Mouse (Mus musculus) lung, embryonic 14.5 days (tissue): ENCODE data around the gene 0610010K14Rik. TPM values are rescaled to one million over a fixed set of nuclear protein-coding genes. Genes with fewer than 3 reads are reported as not detected.

Source experiments
- ATAC-seq: fragments of 200-750 bp; cut with Nextera tagmentation; 2 replicates; pipeline ENCODE4 v1.8.0; 2017; ENCODE audit warnings: mild to moderate bottlenecking, moderate TSS enrichment, moderate library complexity; ENCODE audit not compliant: insufficient read depth
- DNase-seq: peaks from one replicate; pipeline ENCODE4 v3.0.0-alpha.2; 2015
- H3K27ac ChIP-seq: fragments of 300-500 bp; sonication (generic); 2 replicates; pipeline ENCODE4 v1.5.1; 2014; ENCODE audit warnings: low read depth, mild to moderate bottlenecking, moderate library complexity
- H3K27me3 ChIP-seq: fragments of 300-500 bp; sonication (generic); 2 replicates; pipeline ENCODE4 v1.6.1; 2014; ENCODE audit warnings: low read length, control low read depth; ENCODE audit not compliant: insufficient read depth
- H3K36me3 ChIP-seq: fragments of 300-500 bp; sonication (generic); 2 replicates; pipeline ENCODE4 v1.6.1; 2014; ENCODE audit warnings: control low read depth; ENCODE audit not compliant: insufficient read depth
- H3K4me1 ChIP-seq: fragments of 300-500 bp; sonication (generic); 2 replicates; pipeline ENCODE4 v1.6.1; 2014; ENCODE audit warnings: antibody characterized with exemption, control low read depth; ENCODE audit not compliant: insufficient read depth
- H3K4me2 ChIP-seq: fragments of 300-500 bp; sonication (generic); 2 replicates; pipeline ENCODE4 v1.6.1; 2014; ENCODE audit warnings: mild to moderate bottlenecking
- H3K4me3 ChIP-seq: fragments of 300-500 bp; sonication (generic); 2 replicates; pipeline ENCODE4 v1.5.1; 2014; ENCODE audit warnings: low read depth, low read length
- H3K9ac ChIP-seq: fragments of 300-500 bp; sonication (generic); 2 replicates; pipeline ENCODE4 v1.6.1; 2014
- H3K9me3 ChIP-seq: fragments of 300-500 bp; sonication (generic); 2 replicates; pipeline ENCODE4 v1.6.1; 2016; ENCODE audit warnings: low read depth, low read length, control low read depth
- CTCF ChIP-seq: IDR thresholded peaks from 2 replicates; pipeline ENCODE4 v1.5.1; 2016; ENCODE audit warnings: antibody characterized with exemption, low read depth
- WGBS: fragments of 180-500 bp; shearing (Covaris S2); extraction: QIAGEN DNeasy Blood & Tissue Kit; methylation state at CpG from one replicate; pipeline ENCODE4 v1.1.7; 2014; 5-methylcytosine and 5-hydroxymethylcytosine counted together
- polyA plus RNA-seq: library from polyadenylated mRNA; unstranded; fragments of >200 nt; fragmentation: Nextera tagmentation; extraction: Ambion mirVana; gene quantifications from 2 replicates; pipeline ENCODE4 v1.2.1, GENCODE M21; 2014

The 0610010K14Rik gene
- 180 and 198 TPM in 2 replicates for polyA plus RNA-seq

DNA sequence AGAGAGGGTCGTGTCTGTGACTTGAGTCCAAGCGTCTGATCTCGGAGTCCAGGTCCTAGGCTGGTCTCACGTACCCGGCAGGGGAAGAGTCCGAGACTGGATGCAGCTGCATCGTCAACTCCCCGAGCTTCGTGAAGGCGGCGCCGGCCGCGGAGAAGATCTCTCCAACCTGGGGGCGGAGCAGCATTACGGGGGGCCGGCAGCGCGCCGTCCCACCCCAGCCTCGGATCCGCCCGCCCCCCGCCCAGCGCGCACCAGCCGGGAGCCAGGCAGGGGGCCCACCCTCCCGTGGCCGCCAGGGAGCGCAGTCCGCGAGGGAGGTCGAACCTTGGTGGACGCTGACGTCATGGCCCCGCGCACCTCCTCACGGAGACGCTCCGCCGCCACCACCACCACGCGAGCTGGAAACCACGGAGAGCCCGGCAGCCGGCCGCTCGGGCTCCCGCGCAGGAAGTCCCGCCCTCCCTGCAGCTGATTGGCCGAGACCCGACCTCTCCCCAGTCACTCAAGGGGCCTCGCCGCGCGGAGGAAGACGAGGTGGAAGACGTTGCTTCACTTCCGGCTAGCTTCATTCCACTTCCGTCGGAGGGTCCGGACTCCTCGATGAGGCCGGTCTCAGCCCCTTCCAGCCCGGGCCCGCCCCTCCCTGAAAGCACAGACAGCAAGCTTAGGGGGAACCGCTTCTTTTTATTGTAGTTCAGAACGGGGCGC lies at the start of gene 0610010K14Rik:
Gene 0610010K14Rik (minus strand): TSS at position 458 of the 711 bp plus-strand sequence.
- under 1% methylated on average over 70 of the region's 70 CpGs for WGBS
- peak; percentile 50 for TF ChIP-seq CTCF
- peaks cover 9% of the 10 kb centered on the region for H3K4me1 ChIP-seq

DNA sequence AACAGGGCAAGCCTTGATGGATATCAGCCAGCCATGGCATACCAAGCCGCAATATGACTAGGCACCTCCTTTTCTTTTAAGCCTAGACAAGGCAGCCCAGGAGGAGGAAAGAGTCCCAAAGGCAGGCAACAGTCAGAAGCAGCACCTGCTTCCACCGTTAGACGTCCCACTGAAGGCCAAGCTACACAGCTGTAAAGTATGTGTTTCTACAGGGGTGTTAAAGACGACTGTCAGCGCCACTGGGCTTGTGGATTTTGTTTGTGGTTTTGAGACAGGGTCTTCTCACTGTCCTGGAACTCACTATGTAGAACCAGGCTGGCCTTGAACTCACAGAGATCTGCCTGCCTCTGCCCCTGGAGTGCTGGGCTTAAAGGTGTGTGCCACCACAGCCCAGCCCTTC lies 48.0 kb upstream of the 0610010K14Rik start:
- Histone ChIP-seq H3K27ac (no peak overlapping the region), H3K9me3 (no peaks in the 10 kb centered on the region), H3K4me1 (no peaks in the 10 kb centered on the region), H3K9ac (no peak overlapping the region), H3K36me3 (no peaks in the 10 kb centered on the region), H3K4me2 (no peak overlapping the region), H3K27me3 (no peaks in the 10 kb centered on the region), H3K4me3 (no peak overlapping the region)
- ATAC-seq (no peak), DNase-seq (no peak)
- no peak for TF ChIP-seq CTCF
- WGBS = 58% methylated on average over 5 of the region's 5 CpGs

More for the DNA sequence above, at the start of gene 0610010K14Rik:
- H3K9me3 ChIP-seq = no peaks in the 10 kb centered on the region
- peak within 1 kb of the TSS; percentile 95 for H3K27ac ChIP-seq
- peak; percentile 91 for ATAC-seq
- H3K4me2 ChIP-seq = peak within 1 kb of the TSS; percentile 95
- peaks cover 15% of the 10 kb centered on the region for H3K36me3 ChIP-seq
- peak within 1 kb of the TSS; percentile 89 for H3K4me3 ChIP-seq
- H3K27me3 ChIP-seq = no peaks in the 10 kb centered on the region
- peak; percentile 98 for DNase-seq
- peak within 1 kb of the TSS; percentile 78 for H3K9ac ChIP-seq

DNA sequence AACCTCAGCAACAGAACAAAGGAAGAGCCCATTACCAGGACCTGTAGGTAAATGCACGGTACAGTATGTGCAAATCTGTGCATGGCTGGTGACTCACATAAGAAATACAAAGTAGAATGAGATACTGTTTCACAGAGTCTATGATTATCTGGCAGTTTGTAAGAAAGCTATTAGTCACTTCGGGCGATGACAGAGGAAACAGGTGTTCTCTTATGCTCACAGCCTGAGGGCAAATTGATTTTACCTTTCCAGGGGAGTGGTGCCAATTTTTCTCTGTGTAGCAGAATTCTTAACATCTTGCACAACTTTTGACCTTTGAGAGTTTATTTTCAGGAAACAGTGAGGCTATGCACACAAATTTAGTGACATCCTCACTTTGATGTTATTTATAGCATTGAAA lies 47.0 kb upstream of the 0610010K14Rik start:
- 63% methylated on average over 3 of the region's 3 CpGs for WGBS
- no peak for TF ChIP-seq CTCF

DNA sequence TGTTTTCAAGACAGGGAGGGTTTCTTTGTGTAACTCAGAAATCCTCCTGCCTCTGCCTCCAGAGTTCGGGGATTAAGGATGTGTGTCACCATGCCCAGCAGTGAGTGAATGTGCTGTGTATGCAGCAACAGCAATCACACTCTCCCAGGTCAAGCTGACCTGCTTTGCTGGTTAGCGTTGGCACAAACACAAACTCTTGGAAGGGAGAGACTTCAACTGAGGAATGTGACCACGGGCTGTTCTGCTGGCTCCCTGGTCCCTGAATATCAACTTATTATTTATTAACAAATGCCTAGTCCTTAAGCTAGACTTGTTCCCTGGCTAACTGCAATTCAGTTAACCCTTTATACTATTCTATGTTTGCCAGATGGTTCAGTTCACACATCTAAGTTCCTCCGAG lies 46.0 kb upstream of the 0610010K14Rik start:
- ATAC-seq = no peak
- H3K4me2 ChIP-seq = no peak overlapping the region
- WGBS = 67% methylated on average over 4 of the region's 4 CpGs
- no peak for TF ChIP-seq CTCF
- H3K9me3 ChIP-seq = no peaks in the 10 kb centered on the region
- no peaks in the 10 kb centered on the region for H3K27me3 ChIP-seq
- H3K4me3 ChIP-seq = no peak overlapping the region
- 0 out of 2 replicates have a peak, but pooled peaks cover 4% of the 10 kb centered on the region for H3K4me1 ChIP-seq
- H3K9ac ChIP-seq = no peak overlapping the region
- H3K27ac ChIP-seq = no peak overlapping the region
- H3K36me3 ChIP-seq = no peaks in the 10 kb centered on the region
- no peak for DNase-seq

More for the DNA sequence above, 47.0 kb upstream of the 0610010K14Rik start:
- Histone ChIP-seq H3K27me3 (no peaks in the 10 kb centered on the region), H3K9me3 (no peaks in the 10 kb centered on the region), H3K36me3 (no peaks in the 10 kb centered on the region), H3K9ac (no peak overlapping the region), H3K27ac (no peak overlapping the region), H3K4me2 (no peak overlapping the region), H3K4me3 (no peak overlapping the region), H3K4me1 (0 out of 2 replicates have a peak, but pooled peaks cover 4% of the 10 kb centered on the region)
- DNase-seq (peak; percentile 46), ATAC-seq (no peak)

DNA sequence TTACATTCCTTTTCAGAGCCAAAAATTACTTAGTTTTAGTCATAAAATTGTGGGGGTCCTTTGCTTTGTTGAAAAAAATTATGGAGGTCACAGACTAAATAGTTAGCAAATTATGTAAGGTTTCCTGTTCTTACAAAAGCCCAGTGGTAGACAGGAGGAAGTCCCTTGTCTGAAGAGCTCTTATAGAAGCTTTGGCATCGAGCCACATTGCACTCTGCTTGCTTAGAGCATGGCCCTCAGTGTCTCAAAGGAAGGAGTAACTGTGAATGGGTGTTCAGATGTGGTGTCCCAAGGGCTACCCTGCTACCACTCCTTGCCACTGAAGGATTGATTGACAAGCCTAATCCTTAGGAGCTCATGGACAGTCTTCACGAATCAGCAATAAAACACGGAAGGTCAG lies 42.7 kb upstream of the 0610010K14Rik start:
- no peak for TF ChIP-seq CTCF

DNA sequence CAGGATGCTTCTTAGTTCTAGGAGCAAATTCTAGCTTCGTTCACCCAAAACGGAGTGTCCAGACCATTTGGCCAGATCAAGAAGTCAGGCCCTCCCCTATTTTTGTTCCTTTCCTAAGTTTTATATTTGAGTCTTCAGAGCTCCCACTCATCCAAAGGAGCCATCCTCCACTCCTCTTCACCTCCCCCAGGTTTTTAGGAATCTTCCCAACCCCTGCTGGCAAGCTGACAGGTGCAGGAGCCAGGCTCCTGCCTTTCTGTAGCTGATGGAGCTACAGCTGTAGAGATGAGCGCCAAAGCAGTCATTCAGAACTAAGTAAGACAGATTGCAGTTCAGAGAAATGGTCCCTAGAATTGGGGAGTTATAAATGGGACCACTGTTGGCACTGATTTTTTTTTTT lies 41.2 kb upstream of the 0610010K14Rik start:
- H3K4me3 ChIP-seq = no peak overlapping the region
- H3K4me1 ChIP-seq = 0 out of 2 replicates have a peak, but pooled peaks cover 4% of the 10 kb centered on the region
- ATAC-seq (no peak), DNase-seq (no peak)
- H3K27me3 ChIP-seq = no peaks in the 10 kb centered on the region
- TF ChIP-seq CTCF = no peak
- H3K27ac ChIP-seq = no peak overlapping the region
- WGBS = 83% methylated on average over 3 of the region's 3 CpGs
- no peak overlapping the region for H3K4me2 ChIP-seq
- H3K9ac ChIP-seq = no peak overlapping the region
- no peaks in the 10 kb centered on the region for H3K9me3 ChIP-seq
- no peaks in the 10 kb centered on the region for H3K36me3 ChIP-seq

More for the DNA sequence above, 42.7 kb upstream of the 0610010K14Rik start:
- Histone ChIP-seq H3K9ac (no peak overlapping the region), H3K4me3 (no peak overlapping the region), H3K4me2 (no peak overlapping the region), H3K36me3 (no peaks in the 10 kb centered on the region), H3K27ac (no peak overlapping the region; the same call in 1 of the 2 replicates), H3K27me3 (no peaks in the 10 kb centered on the region), H3K9me3 (no peaks in the 10 kb centered on the region), H3K4me1 (0 out of 2 replicates have a peak, but pooled peaks cover 4% of the 10 kb centered on the region)
- WGBS = 50% methylated on average over 3 of the region's 3 CpGs
- DNase-seq (peak; percentile 84), ATAC-seq (peak; percentile 68; the same call in 1 of the 2 replicates)

DNA sequence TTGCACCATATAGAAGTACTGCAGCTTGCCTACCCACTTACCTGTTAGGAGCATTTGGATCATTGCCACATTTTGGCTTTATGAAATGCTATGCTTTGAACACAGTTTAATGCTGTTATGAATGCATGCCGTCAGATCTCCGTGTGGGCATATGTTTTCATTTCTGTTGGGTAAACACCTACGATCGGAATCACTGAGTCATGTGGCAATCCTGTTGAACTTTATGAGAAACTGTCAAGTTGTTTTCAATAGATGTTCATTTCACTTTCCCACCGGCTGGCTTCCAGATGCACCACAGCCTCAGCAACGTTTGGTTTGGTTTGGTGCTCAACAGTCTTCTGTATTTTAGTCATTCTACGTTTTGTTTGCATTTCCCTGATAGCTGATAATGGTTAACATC lies 33.9 kb upstream of the 0610010K14Rik start:
- Histone ChIP-seq H3K36me3 (no peaks in the 10 kb centered on the region), H3K27me3 (no peaks in the 10 kb centered on the region), H3K4me3 (no peak overlapping the region), H3K9ac (no peak overlapping the region), H3K4me2 (no peak overlapping the region), H3K9me3 (no peaks in the 10 kb centered on the region), H3K4me1 (no peaks in the 10 kb centered on the region), H3K27ac (no peak overlapping the region)
- DNase-seq = no peak
- no peak for ATAC-seq
- 70% methylated on average over 7 of the region's 7 CpGs for WGBS
- no peak for TF ChIP-seq CTCF
